Mouse (Mus musculus) heart, postnatal 0 days (tissue): ENCODE results near the gene Sik3. TPM values are rescaled to one million over a fixed set of nuclear protein-coding genes. Genes with fewer than 3 reads are reported as not detected.

Source experiments
- ATAC-seq: fragments of 200-750 bp; cut with Nextera tagmentation; 2 replicates; pipeline ENCODE4 v1.8.0; 2017; ENCODE audit warnings: low read depth, moderate number of reproducible peaks, moderate library complexity; ENCODE audit not compliant: insufficient read depth
- DNase-seq: peaks from one replicate; pipeline ENCODE4 v3.0.0-alpha.2; 2016; ENCODE audit warnings: low spot score
- H3K27ac ChIP-seq: fragments of 300-500 bp; sonication (generic); 2 replicates; pipeline ENCODE4 v1.5.1; 2014; ENCODE audit warnings: low read depth, mild to moderate bottlenecking
- H3K27me3 ChIP-seq: fragments of 300-500 bp; sonication (generic); 2 replicates; pipeline ENCODE4 v1.6.1; 2014; ENCODE audit warnings: low read length, mixed read lengths; ENCODE audit not compliant: control insufficient read depth, insufficient read depth
- H3K36me3 ChIP-seq: fragments of 300-500 bp; sonication (generic); replicated peaks from 2 replicates; pipeline ENCODE4 v1.6.1; 2014; ENCODE audit warnings: low read length, mixed read lengths; ENCODE audit not compliant: control insufficient read depth, insufficient read depth
- H3K4me1 ChIP-seq: fragments of 300-500 bp; sonication (generic); 2 replicates; pipeline ENCODE4 v1.6.1; 2014; ENCODE audit warnings: antibody characterized with exemption; ENCODE audit not compliant: control insufficient read depth, insufficient read depth
- H3K4me2 ChIP-seq: fragments of 300-500 bp; sonication (generic); 2 replicates; pipeline ENCODE4 v1.6.1; 2014; ENCODE audit warnings: low read depth, mild to moderate bottlenecking, low read length, moderate library complexity
- H3K4me3 ChIP-seq: fragments of 300-500 bp; sonication (generic); 2 replicates; pipeline ENCODE4 v1.5.1; 2014; ENCODE audit warnings: low read depth, low read length
- H3K9ac ChIP-seq: fragments of 300-500 bp; sonication (generic); replicated peaks from 2 replicates; pipeline ENCODE4 v1.6.1; 2014; ENCODE audit warnings: low read depth, low read length, mixed read lengths
- H3K9me3 ChIP-seq: fragments of 300-500 bp; sonication (generic); replicated peaks from 2 replicates; pipeline ENCODE4 v1.6.1; 2016; ENCODE audit warnings: low read length; ENCODE audit not compliant: control insufficient read depth
- CTCF ChIP-seq: IDR thresholded peaks from 2 replicates; pipeline ENCODE4 v1.5.1; 2016; ENCODE audit warnings: antibody characterized with exemption, control low read depth, low read depth
- EP300 ChIP-seq: IDR thresholded peaks from 2 replicates; pipeline ENCODE4 v1.6.1; 2016; ENCODE audit warnings: antibody characterized with exemption, low read depth
- WGBS: fragments of 180-500 bp; shearing (Covaris S2); extraction: QIAGEN DNeasy Blood & Tissue Kit; methylation state at CpG from one replicate; pipeline ENCODE4 v1.1.7; 2014; 5-methylcytosine and 5-hydroxymethylcytosine counted together
- polyA plus RNA-seq: library from polyadenylated mRNA; unstranded; fragments of >200 nt; fragmentation: Nextera tagmentation; extraction: Ambion mirVana; gene quantifications from 2 replicates; pipeline ENCODE4 v1.2.1, GENCODE M21; 2015
- total RNA-seq: library from RNA; depleted of rRNA; stranded (reverse); fragments of >200 nt; gene quantifications from 2 replicates; pipeline ENCODE4 v1.2.3, GENCODE M21; 2014; ENCODE audit warnings: low replicate concordance

The Sik3 gene
- total and polyA plus RNA-seq, 2 experiments from 2014 or later: 13.1 to 35.3 TPM

GRCm38 (mm10) chr9:46148723-46149122 lies 136.1 kb downstream of the Sik3 start:
- Histone ChIP-seq H3K4me3 (no peak overlapping the region), H3K4me2 (no peak overlapping the region), H3K9me3 (no peaks in the 10 kb centered on the region), H3K4me1 (peaks cover 52% of the 10 kb centered on the region), H3K27ac (no peak overlapping the region), H3K9ac (no peak overlapping the region), H3K36me3 (no peaks in the 10 kb centered on the region; the same call in 1 of the 2 replicates), H3K27me3 (no peaks in the 10 kb centered on the region)
- no peak for ATAC-seq
- WGBS: 93% methylated on average over 4 of the region's 4 CpGs
- TF ChIP-seq CTCF (no peak), EP300 (no peak)
- no peak for DNase-seq

GRCm38 (mm10) chr9:46149392-46149791 lies 136.8 kb downstream of the Sik3 start:
- peaks cover 52% of the 10 kb centered on the region for H3K4me1 ChIP-seq
- H3K4me3 ChIP-seq: no peak overlapping the region
- H3K9me3 ChIP-seq: no peaks in the 10 kb centered on the region
- H3K27me3 ChIP-seq: no peaks in the 10 kb centered on the region
- no peak for ATAC-seq
- H3K9ac ChIP-seq: no peak overlapping the region
- no peak for TF ChIP-seq EP300
- TF ChIP-seq CTCF: no peak
- H3K36me3 ChIP-seq: no peaks in the 10 kb centered on the region; the same call in 1 of the 2 replicates
- H3K27ac ChIP-seq: peak overlapping the region; percentile 74
- H3K4me2 ChIP-seq: no peak overlapping the region
- no peak for DNase-seq
- WGBS: 64% methylated on average over 5 of the region's 5 CpGs

- Histone ChIP-seq H3K9me3 (no peaks in the 10 kb centered on the region), H3K27me3 (no peaks in the 10 kb centered on the region), H3K9ac (no peak overlapping the region), H3K36me3 (no peaks in the 10 kb centered on the region; the same call in 1 of the 2 replicates), H3K4me3 (no peak overlapping the region), H3K27ac (peak overlapping the region; percentile 74), H3K4me2 (no peak overlapping the region; the same call in 1 of the 2 replicates), H3K4me1 (peaks cover 52% of the 10 kb centered on the region)
- no peak for TF ChIP-seq EP300
- TF ChIP-seq CTCF: no peak
- 24% methylated on average over 7 of the region's 7 CpGs for WGBS
- ATAC-seq (peak; percentile 68), DNase-seq (peak; percentile 70)
Measured at GRCm38 (mm10) chr9:46150116-46150515, 137.5 kb downstream of the Sik3 start.

GRCm38 (mm10) chr9:46150890-46151703 lies 138.5 kb downstream of the Sik3 start:
- Histone ChIP-seq H3K9me3 (no peaks in the 10 kb centered on the region), H3K27me3 (no peaks in the 10 kb centered on the region), H3K4me3 (no peak overlapping the region), H3K4me2 (no peak overlapping the region), H3K4me1 (peaks cover 52% of the 10 kb centered on the region), H3K9ac (no peak overlapping the region), H3K27ac (peak overlapping the region; percentile 74), H3K36me3 (peaks cover 4% of the 10 kb centered on the region; the same call in 1 of the 2 replicates)
- DNase-seq (no peak), ATAC-seq (no peak)
- 46% methylated on average over 2 of the region's 2 CpGs for WGBS
- TF ChIP-seq EP300 (no peak), CTCF (no peak)

- Histone ChIP-seq H3K36me3 (peaks cover 5% of the 10 kb centered on the region; the same call in 1 of the 2 replicates), H3K4me1 (peaks cover 55% of the 10 kb centered on the region), H3K27ac (peak overlapping the region; percentile 74), H3K4me2 (no peak overlapping the region), H3K9me3 (no peaks in the 10 kb centered on the region), H3K9ac (no peak overlapping the region), H3K4me3 (no peak overlapping the region), H3K27me3 (no peaks in the 10 kb centered on the region)
- ATAC-seq (no peak), DNase-seq (no peak)
- 59% methylated on average over 6 of the region's 6 CpGs for WGBS
- TF ChIP-seq EP300: no peak
- no peak for TF ChIP-seq CTCF
Measured at GRCm38 (mm10) chr9:46151704-46152040, 139.1 kb downstream of the Sik3 start.
